Mouse (Mus musculus) urinary bladder, adult 18-20 months (tissue): Measurements from ENCODE around the gene Htr2b.

Experiments used
- DNase-seq, 2 experiments: peaks; one replicate each; pipeline ENCODE4 v3.0.0; 2022; ENCODE audit warnings: low spot score in 2 of 2, mixed read lengths in 2 of 2

Htr2b gene

GRCm38 (mm10) chr1:86094413-86094812 is 17.4 kb downstream of the Htr2b start:
- DNase-seq = no peak

- DNase-seq = no peak
Observed at GRCm38 (mm10) chr1:86076565-86076964, 35.2 kb downstream of the Htr2b start.

GRCm38 (mm10) chr1:86064271-86064991 is 47.3 kb downstream of the Htr2b start, which contains the start of gene Psmd1:
Psmd1 (plus strand) TSS chr1:86064387.
- DNase-seq = peak; percentile 77 to 91

- DNase-seq = no peak
Observed at GRCm38 (mm10) chr1:86062523-86062922, 49.2 kb downstream of the Htr2b start.

GRCm38 (mm10) chr1:86058856-86059769 is 52.7 kb downstream of the Htr2b start:
- peak; percentile 87 for DNase-seq

- no peak for DNase-seq
Observed at GRCm38 (mm10) chr1:86056284-86056683, 55.5 kb downstream of the Htr2b start.

GRCm38 (mm10) chr1:86054943-86055342 is 56.8 kb downstream of the Htr2b start:
- DNase-seq = no peak

- DNase-seq = no peak
Observed at GRCm38 (mm10) chr1:86053198-86053921, 58.4 kb downstream of the Htr2b start.
